Mouse (Mus musculus) midbrain, embryonic 13.5 days (tissue): ENCODE results near the gene Tekt1. TPM values are rescaled to one million over a fixed set of nuclear protein-coding genes. Genes with fewer than 3 reads are reported as not detected.

Experiments
- ATAC-seq: fragments of 200-750 bp; cut with Nextera tagmentation; 2 replicates; pipeline ENCODE4 v1.8.0; 2017; ENCODE audit warnings: mild to moderate bottlenecking, moderate TSS enrichment, moderate library complexity
- H3K27ac ChIP-seq: fragments of 300-500 bp; sonication (generic); 2 replicates; pipeline ENCODE4 v1.5.1; 2015; ENCODE audit warnings: inconsistent platforms, mild to moderate bottlenecking, moderate library complexity
- H3K27me3 ChIP-seq: fragments of 300-500 bp; sonication (generic); 2 replicates; pipeline ENCODE4 v1.6.1; 2015; ENCODE audit warnings: mild to moderate bottlenecking, inconsistent platforms
- H3K36me3 ChIP-seq: fragments of 300-500 bp; sonication (generic); 2 replicates; pipeline ENCODE4 v1.6.1; 2015; ENCODE audit warnings: mild to moderate bottlenecking, inconsistent platforms
- H3K4me1 ChIP-seq: fragments of 300-500 bp; sonication (generic); replicated peaks from 2 replicates; pipeline ENCODE4 v1.6.1; 2015; ENCODE audit warnings: inconsistent platforms
- H3K4me2 ChIP-seq: fragments of 300-500 bp; sonication (generic); replicated peaks from 2 replicates; pipeline ENCODE4 v1.6.1; 2015; ENCODE audit warnings: moderate library complexity, mild to moderate bottlenecking, inconsistent platforms
- H3K4me3 ChIP-seq: fragments of 300-500 bp; sonication (generic); replicated peaks from 2 replicates; pipeline ENCODE4 v1.5.1; 2015; ENCODE audit warnings: mild to moderate bottlenecking, inconsistent platforms
- H3K9ac ChIP-seq: fragments of 300-500 bp; sonication (generic); replicated peaks from 2 replicates; pipeline ENCODE4 v1.6.1; 2015; ENCODE audit warnings: mild to moderate bottlenecking, inconsistent platforms
- H3K9me3 ChIP-seq: fragments of 300-500 bp; sonication (generic); 2 replicates; pipeline ENCODE4 v1.6.1; 2016; ENCODE audit warnings: mild to moderate bottlenecking, inconsistent platforms
- WGBS: fragments of 180-500 bp; shearing (Covaris S2); methylation state at CpG from one replicate; pipeline ENCODE4 v1.1.7; 2015; 5-methylcytosine and 5-hydroxymethylcytosine counted together
- polyA plus RNA-seq: library from polyadenylated mRNA; unstranded; fragments of >200 nt; fragmentation: Nextera tagmentation; extraction: Ambion mirVana; gene quantifications from 2 replicates; pipeline ENCODE4 v1.2.1, GENCODE M21; 2015

Tekt1 gene
- 6.4 and 6.8 TPM in 2 replicates for polyA plus RNA-seq

DNA sequence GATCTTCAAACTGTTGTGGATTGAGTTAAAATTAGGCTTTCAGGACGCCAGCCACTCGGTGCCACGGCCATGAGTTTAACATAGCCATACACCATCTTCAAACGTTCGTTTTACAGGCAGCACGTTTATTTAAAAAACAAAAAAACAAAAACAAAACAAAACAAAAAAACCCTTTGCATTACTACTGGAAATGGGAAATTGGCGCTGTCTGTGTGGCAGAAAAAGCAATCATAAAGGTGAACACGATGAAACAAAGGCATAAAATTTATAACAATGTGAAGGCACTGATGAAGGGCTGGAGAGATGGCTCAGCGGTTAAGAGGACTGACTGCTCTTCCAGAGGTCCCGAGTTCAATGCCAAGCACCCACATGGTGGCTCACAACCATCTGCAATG lies at the start of gene Tekt1:
Tekt1 (minus strand) TSS at position 96 of the 395 bp plus-strand sequence.
- H3K4me1 ChIP-seq, result peaks cover 12% of the 10 kb centered on the region; the same call in 1 of the 2 replicates
- peak within 1 kb of the TSS; percentile 84 for H3K4me2 ChIP-seq
- peak within 1 kb of the TSS; percentile 51 for H3K4me3 ChIP-seq
- peak within 1 kb of the TSS; percentile 69 for H3K9ac ChIP-seq
- H3K36me3 ChIP-seq, result no peaks in the 10 kb centered on the region
- H3K27ac ChIP-seq, result peak within 1 kb of the TSS; percentile 72; the same call in 1 of the 2 replicates
- 34% methylated on average over 10 of the region's 10 CpGs for WGBS
- H3K9me3 ChIP-seq, result no peaks in the 10 kb centered on the region
- no peak for ATAC-seq
- no peaks in the 10 kb centered on the region for H3K27me3 ChIP-seq

GRCm38 (mm10) chr11:72411945-72412344 lies 49.7 kb upstream of the Tekt1 start:
- WGBS, result 30% methylated on average over 9 of the region's 9 CpGs
- H3K4me3 ChIP-seq, result peak overlapping the region; percentile 59
- ATAC-seq, result no peak
- peaks cover 18% of the 10 kb centered on the region for H3K4me1 ChIP-seq
- H3K4me2 ChIP-seq, result peak overlapping the region; percentile 99
- peak overlapping the region; percentile 73 for H3K9ac ChIP-seq
- H3K27ac ChIP-seq, result no peak overlapping the region
- H3K27me3 ChIP-seq, result peaks cover 65% of the 10 kb centered on the region
- no peaks in the 10 kb centered on the region for H3K36me3 ChIP-seq
- H3K9me3 ChIP-seq, result no peaks in the 10 kb centered on the region

DNA sequence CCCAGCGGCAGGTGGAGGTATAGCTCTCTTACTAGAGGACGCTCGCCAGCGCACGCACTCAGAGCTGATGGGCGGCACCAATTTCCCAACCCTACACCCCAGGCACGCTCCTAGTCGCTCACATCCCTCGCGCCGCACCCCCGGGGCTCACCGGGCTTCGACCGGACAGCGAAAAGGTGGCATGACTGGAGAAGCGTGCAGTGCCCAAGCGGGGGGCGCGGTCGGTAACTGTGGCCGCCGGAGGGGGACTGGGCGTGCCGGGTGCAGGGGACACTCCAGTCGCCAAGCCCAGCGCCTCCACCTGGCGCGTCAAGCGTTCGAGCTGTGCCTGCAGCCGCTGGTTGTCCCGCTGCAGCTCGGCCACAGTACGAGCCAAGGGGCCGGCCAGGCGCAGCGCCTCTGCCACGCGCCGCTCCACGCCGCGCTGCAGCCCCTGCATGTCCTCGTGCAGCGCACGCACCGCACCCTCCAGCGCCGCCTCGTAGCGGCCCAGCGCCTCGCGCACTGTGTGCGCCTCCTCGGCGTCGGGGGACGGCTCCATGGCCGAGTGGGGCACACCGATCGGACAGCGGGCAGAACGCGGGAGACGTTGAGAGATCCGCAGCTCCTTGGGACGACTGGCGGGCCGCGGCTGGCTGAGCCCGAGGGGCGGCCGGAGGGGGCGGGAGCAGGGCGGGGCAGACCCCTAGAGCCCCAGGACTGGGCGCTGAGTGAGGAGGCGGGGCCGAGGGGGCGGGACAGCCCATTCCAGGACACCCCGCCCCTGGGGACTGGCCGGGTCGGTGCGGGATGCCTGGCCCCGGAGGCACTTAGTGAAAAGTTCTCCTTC lies 49.1 kb upstream of the Tekt1 start, which contains the start of gene Smtnl2:
Smtnl2 (minus strand) TSS at position 621 of the 829 bp plus-strand sequence.
- Histone ChIP-seq H3K27ac (no peak within 1 kb of the TSS), H3K4me1 (peaks cover 17% of the 10 kb centered on the region), H3K9ac (peak within 1 kb of the TSS; percentile 73), H3K4me3 (peak within 1 kb of the TSS; percentile 59), H3K4me2 (peak within 1 kb of the TSS; percentile 99), H3K36me3 (no peaks in the 10 kb centered on the region), H3K9me3 (no peaks in the 10 kb centered on the region), H3K27me3 (peaks cover 65% of the 10 kb centered on the region)
- WGBS, result 0% methylated on average over 73 of the region's 86 CpGs
- peak; percentile 84 for ATAC-seq

GRCm38 (mm10) chr11:72410521-72411092 lies 48.4 kb upstream of the Tekt1 start:
- no peak overlapping the region for H3K27ac ChIP-seq
- no peaks in the 10 kb centered on the region for H3K36me3 ChIP-seq
- H3K4me3 ChIP-seq, result peak overlapping the region; percentile 59
- H3K4me1 ChIP-seq, result peaks cover 17% of the 10 kb centered on the region
- no peaks in the 10 kb centered on the region for H3K9me3 ChIP-seq
- peak overlapping the region; percentile 99 for H3K4me2 ChIP-seq
- ATAC-seq, result peak; percentile 24; the same call in 1 of the 2 replicates
- WGBS, result under 1% methylated on average over 25 of the region's 25 CpGs
- peaks cover 65% of the 10 kb centered on the region for H3K27me3 ChIP-seq
- H3K9ac ChIP-seq, result peak overlapping the region; percentile 73; the same call in 1 of the 2 replicates

DNA sequence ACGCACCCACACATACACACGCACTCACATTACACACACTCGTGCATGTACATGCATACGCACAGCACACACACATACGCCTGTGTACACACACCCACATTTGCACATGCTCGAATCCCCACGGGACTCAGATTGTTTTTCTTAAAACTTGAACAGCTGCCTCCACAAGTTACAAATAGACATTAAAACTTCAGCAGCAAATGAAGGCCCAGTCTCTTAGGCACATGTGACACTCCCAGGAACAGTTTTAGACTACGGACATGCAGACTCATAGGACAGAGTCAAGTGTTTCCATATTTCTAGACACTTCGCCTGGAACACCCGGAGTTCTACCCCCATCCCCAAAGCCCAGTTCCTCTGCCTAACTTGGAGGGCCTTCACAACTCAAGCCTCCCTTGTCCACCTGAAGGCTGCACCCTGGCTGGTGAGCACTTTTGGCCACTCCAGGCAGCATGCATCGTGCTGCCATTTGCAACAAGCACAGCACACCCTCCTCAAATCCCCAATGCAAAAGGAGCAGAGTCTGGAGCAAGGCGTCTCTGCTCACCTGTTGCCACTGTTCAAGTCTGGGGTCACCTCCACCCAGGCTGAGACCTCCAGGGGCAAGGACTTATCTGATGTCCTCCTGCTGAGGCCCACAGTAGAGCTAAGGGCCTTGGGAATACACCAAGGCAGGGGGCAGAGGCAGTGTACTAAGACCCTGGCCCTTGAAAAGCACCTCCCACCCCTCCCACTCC lies 47.6 kb upstream of the Tekt1 start:
- Histone ChIP-seq H3K4me2 (peak overlapping the region; percentile 3; the same call in 1 of the 2 replicates), H3K9me3 (no peaks in the 10 kb centered on the region), H3K4me1 (peaks cover 17% of the 10 kb centered on the region), H3K9ac (no peak overlapping the region), H3K4me3 (no peak overlapping the region), H3K27ac (no peak overlapping the region), H3K27me3 (peaks cover 65% of the 10 kb centered on the region), H3K36me3 (no peaks in the 10 kb centered on the region)
- 73% methylated on average over 12 of the region's 12 CpGs for WGBS
- ATAC-seq, result no peak

DNA sequence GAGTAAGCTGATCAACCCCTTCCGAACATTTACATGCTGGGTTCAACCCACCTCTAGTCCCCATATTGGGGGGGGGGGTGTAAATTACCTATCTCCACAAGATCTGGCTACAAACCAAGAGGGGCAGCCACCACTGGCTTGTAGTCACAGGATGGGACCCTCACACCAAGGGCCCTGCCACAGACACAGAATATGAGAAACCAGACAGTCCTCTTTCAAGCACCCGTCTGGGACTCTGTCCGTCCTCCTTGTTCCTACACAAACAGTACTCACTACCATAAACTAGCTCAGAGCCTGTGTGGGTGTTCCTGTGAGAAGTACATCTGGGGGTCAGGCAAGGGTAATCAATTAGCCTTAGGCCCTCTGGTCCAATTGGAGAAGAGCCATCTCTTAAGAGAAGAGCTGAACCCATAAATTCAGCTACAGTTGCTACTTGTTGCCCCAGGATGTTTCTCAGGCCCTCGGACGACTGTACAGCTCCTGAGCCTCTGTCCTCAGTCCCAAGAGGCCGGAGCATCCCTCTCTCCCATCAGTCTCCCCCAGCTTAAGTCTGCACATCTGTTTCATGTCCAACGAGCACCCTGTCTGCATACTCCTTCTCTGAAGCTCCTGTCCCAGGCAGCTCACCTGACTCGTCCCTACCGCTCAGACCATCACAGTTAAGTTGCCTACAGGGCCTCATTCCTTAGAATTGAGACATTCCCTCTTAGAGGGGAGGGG lies 46.4 kb upstream of the Tekt1 start:
- H3K27ac ChIP-seq, result no peak overlapping the region
- H3K4me3 ChIP-seq, result no peak overlapping the region
- 68% methylated on average over 9 of the region's 9 CpGs for WGBS
- H3K27me3 ChIP-seq, result peaks cover 54% of the 10 kb centered on the region
- H3K36me3 ChIP-seq, result no peaks in the 10 kb centered on the region
- no peak overlapping the region for H3K4me2 ChIP-seq
- no peak for ATAC-seq
- no peak overlapping the region for H3K9ac ChIP-seq
- H3K9me3 ChIP-seq, result no peaks in the 10 kb centered on the region
- peaks cover 17% of the 10 kb centered on the region for H3K4me1 ChIP-seq

- ATAC-seq, result no peak
- H3K9me3 ChIP-seq, result no peaks in the 10 kb centered on the region
- peaks cover 17% of the 10 kb centered on the region for H3K4me1 ChIP-seq
- no peak overlapping the region for H3K27ac ChIP-seq
- no peaks in the 10 kb centered on the region for H3K36me3 ChIP-seq
- H3K4me2 ChIP-seq, result no peak overlapping the region
- WGBS, result 23% methylated on average over 7 of the region's 7 CpGs
- no peak overlapping the region for H3K4me3 ChIP-seq
- H3K27me3 ChIP-seq, result peaks cover 46% of the 10 kb centered on the region
- no peak overlapping the region for H3K9ac ChIP-seq
These were observed 45.3 kb upstream of the Tekt1 start for GRCm38 (mm10) chr11:72407574-72407973.

- ATAC-seq, result no peak
- Histone ChIP-seq H3K4me1 (peaks cover 17% of the 10 kb centered on the region), H3K27ac (no peak overlapping the region), H3K9me3 (no peaks in the 10 kb centered on the region), H3K4me2 (no peak overlapping the region), H3K9ac (no peak overlapping the region), H3K4me3 (no peak overlapping the region), H3K27me3 (peaks cover 41% of the 10 kb centered on the region), H3K36me3 (no peaks in the 10 kb centered on the region)
- WGBS, result 12% methylated on average over 3 of the region's 3 CpGs
These were observed 44.8 kb upstream of the Tekt1 start for GRCm38 (mm10) chr11:72407081-72407480.

- ATAC-seq, result no peak
These were observed 43.9 kb upstream of the Tekt1 start for GRCm38 (mm10) chr11:72406079-72406675.

DNA sequence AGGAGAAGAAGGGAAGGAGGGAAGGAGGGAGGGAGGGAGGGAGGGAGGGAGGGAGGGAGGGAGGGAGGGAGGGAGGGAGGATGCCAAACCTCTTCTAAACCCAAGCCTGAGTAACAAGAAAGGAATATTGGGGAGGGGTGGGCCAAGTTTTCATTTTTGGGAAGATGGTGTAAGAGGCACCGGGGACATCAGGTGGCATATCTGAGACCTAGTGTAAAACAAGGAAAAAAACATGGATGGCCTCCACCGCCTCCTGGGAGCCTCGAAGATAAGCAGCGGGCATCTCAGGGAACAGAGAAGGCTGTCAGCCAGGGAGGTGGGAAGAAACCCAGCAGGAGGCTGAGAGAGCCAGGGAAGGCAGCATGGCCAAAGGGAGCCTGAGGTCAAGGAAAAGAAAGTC lies 43.3 kb upstream of the Tekt1 start:
- Histone ChIP-seq H3K9me3 (no peaks in the 10 kb centered on the region), H3K9ac (no peak overlapping the region), H3K4me3 (no peak overlapping the region), H3K27ac (no peak overlapping the region), H3K27me3 (peaks cover 26% of the 10 kb centered on the region), H3K4me1 (peaks cover 2% of the 10 kb centered on the region), H3K4me2 (no peak overlapping the region), H3K36me3 (no peaks in the 10 kb centered on the region)
- WGBS, result 67% methylated on average over 4 of the region's 4 CpGs
- ATAC-seq, result no peak

More at GRCm38 (mm10) chr11:72406079-72406675, 43.9 kb upstream of the Tekt1 start:
- no peaks in the 10 kb centered on the region for H3K9me3 ChIP-seq
- H3K4me2 ChIP-seq, result no peak overlapping the region
- H3K27ac ChIP-seq, result no peak overlapping the region
- H3K9ac ChIP-seq, result no peak overlapping the region
- H3K27me3 ChIP-seq, result peaks cover 32% of the 10 kb centered on the region
- no peaks in the 10 kb centered on the region for H3K36me3 ChIP-seq
- H3K4me1 ChIP-seq, result peaks cover 9% of the 10 kb centered on the region
- WGBS, result 55% methylated on average over 8 of the region's 8 CpGs
- no peak overlapping the region for H3K4me3 ChIP-seq

DNA sequence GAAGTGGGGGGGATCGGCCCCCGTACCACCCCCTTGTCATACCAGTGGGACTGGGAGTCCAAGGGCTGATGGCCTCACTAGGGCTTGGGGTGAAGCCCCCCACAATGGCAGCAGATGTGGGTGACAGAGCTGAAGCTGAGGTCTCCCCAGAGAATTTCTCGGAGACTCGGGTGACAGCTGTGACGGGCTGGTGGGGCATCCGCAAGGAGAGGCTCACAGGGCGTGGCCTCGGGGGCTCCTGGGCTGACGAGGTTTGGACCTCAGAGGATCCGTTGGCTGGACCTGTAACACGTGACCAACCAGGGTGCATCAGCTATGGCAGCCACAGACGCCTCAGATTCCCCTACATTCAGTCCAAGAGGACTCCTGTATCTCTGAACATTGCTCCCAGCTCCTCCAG lies 40.7 kb upstream of the Tekt1 start:
- no peak for ATAC-seq
- 80% methylated on average over 12 of the region's 12 CpGs for WGBS
- Histone ChIP-seq H3K27me3 (peaks cover 2% of the 10 kb centered on the region; the same call in 1 of the 2 replicates), H3K27ac (no peak overlapping the region), H3K9ac (no peak overlapping the region), H3K4me3 (no peak overlapping the region), H3K4me1 (no peaks in the 10 kb centered on the region), H3K4me2 (no peak overlapping the region), H3K9me3 (no peaks in the 10 kb centered on the region), H3K36me3 (no peaks in the 10 kb centered on the region)
